Mouse (Mus musculus): ENCODE results near the gene Abcf3.

DNA sequence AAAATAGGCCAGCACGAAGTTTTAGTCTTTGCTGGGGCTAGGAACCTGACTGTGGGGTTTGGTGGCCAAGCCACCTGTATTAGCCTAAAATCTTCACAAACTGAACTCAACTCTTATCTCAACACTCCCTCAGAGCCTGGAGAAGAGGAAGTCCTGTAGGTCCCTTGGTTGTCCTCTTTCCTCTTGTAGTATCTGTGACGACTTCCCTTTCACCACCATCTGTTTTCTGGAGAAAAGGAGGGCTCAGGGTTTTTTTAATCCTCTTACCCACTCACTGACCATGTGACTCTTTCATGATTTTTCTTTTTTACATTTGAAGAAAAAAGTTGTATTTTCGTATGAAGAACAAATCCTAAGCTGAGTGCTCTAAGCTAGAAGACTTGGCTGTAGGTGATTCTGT, 8.7 kb upstream of the Abcf3 start:
- no peak for TF ChIP-seq POLR2A (IDR thresholded peaks at IDR 0.05; ENCODE audit: insufficient read length, low read depth)
- no peak for TF ChIP-seq MYOG (IDR thresholded peaks at IDR 0.05; ENCODE audit: control insufficient read depth in 1 of 3, insufficient read depth in 1 of 3, insufficient read length in 2 of 3, low read depth in 2 of 3)
- TF ChIP-seq POLR2AphosphoS2 (IDR thresholded peaks at IDR 0.05; ENCODE audit: insufficient read length, low read depth), result no peak
